In genomic region chr19:34244056-34244455, GRCm38 (mm10) we compare ENCODE assay signal across 8 mouse cellular contexts. TPM values are rescaled to one million over a fixed set of nuclear protein-coding genes. Genes with fewer than 3 reads are reported as not detected.
DNase-seq lines count a peak whose midpoint lies in the region; ATAC-seq lines count a peak whose summit lies in the region.

No protein-coding gene starts in this region.

- 19% methylated on average over 6 of the region's 6 CpGs for WGBS in liver, embryonic 11.5 days

- ATAC-seq in liver, embryonic 11.5 days (replicated peaks; ENCODE audit: low FRiP score), result no peak

- H3K4me1 ChIP-seq in liver, embryonic 11.5 days (replicated peaks; ENCODE audit: control insufficient read depth, insufficient read depth, low read length), result no peaks in the 10 kb centered on the region

- no peak overlapping the region for H3K27ac ChIP-seq in liver, embryonic 11.5 days (ENCODE audit: low read depth, low read length)

- H3K9me3 ChIP-seq in liver, embryonic 11.5 days (ENCODE audit: control insufficient read depth, low read length), result no peaks in the 10 kb centered on the region

- no peak overlapping the region for H3K4me3 ChIP-seq in liver, embryonic 11.5 days (ENCODE audit: low read depth, low read length)

- no peak overlapping the region for H3K9ac ChIP-seq in liver, embryonic 11.5 days (ENCODE audit: low read depth, low read length)

- H3K4me2 ChIP-seq in liver, embryonic 11.5 days, result no peak overlapping the region

- no peaks in the 10 kb centered on the region for H3K36me3 ChIP-seq in liver, embryonic 11.5 days (ENCODE audit: control insufficient read depth, insufficient read depth, low read length)

- DNase-seq in liver, result peak; percentile 30
- no peak for DNase-seq in liver, embryonic 11.5 days (ENCODE audit: low spot score)
- DNase-seq in adrenal gland, adult 2 months, result peak; percentile 54
- DNase-seq in embryo, embryonic 9.5 days (ENCODE audit: extremely low spot score), result peak; percentile 72
- peak; percentile 69 for DNase-seq in heart, postnatal 4 days
- peak; percentile 48 to 61 for DNase-seq in kidney, postnatal 4 days
- peak; percentile 85 for DNase-seq in mesoderm, embryonic 11.5 days (ENCODE audit: low read depth, low spot score)
- DNase-seq in telencephalon, adult 2 months (ENCODE audit: low read depth, low spot score), result peak; percentile 70

- no peaks in the 10 kb centered on the region for H3K27me3 ChIP-seq in liver, embryonic 11.5 days (replicated peaks; ENCODE audit: control insufficient read depth, insufficient read depth, low read length)

RNA-seq across cellular contexts. Expression of gene Acta2, which starts 11.3 kb away (rescaled TPM):
- 44.3 and 68.2 TPM in 2 replicates for polyA plus RNA-seq in liver, embryonic 11.5 days (2014; fragmentation: Nextera tagmentation; extraction: Ambion mirVana)
- 10 to 100 TPM; 41.2 to 96.7 TPM for total RNA-seq in adrenal gland, adult 2 months (2021)
- 22.7 and 23.2 TPM in 2 replicates for polyA plus RNA-seq in adrenal gland, adult 2 months (2012; rRNA removed)
- total RNA-seq in heart, postnatal 4 days (2021), result 1,000 to 10,000 TPM; 1,243 to 1,503 TPM

RNA-seq across cellular contexts. Expression of gene Fas, which starts 46.4 kb away (rescaled TPM):
- 1.2 and 1.6 TPM in 2 replicates for polyA plus RNA-seq in liver, embryonic 11.5 days (2014; fragmentation: Nextera tagmentation; extraction: Ambion mirVana)
- 1 to 10 TPM; 8.6 TPM for total RNA-seq in adrenal gland, adult 2 months (2021)
- polyA plus RNA-seq in adrenal gland, adult 2 months (2012; rRNA removed), result 0.19 and 0.42 TPM in 2 replicates
- 1 to 10 TPM; 4.3 to 4.6 TPM for total RNA-seq in heart, postnatal 4 days (2021)

RNA-seq across cellular contexts. Expression of gene Stambpl1, which starts 52.0 kb away (rescaled TPM):
- polyA plus RNA-seq in liver, embryonic 11.5 days (2014; fragmentation: Nextera tagmentation; extraction: Ambion mirVana), result 4.9 and 5.7 TPM in 2 replicates
- 1 to 10 TPM; 3.7 to 5.9 TPM for total RNA-seq in adrenal gland, adult 2 months (2021)
- 2.6 and 3.8 TPM in 2 replicates for polyA plus RNA-seq in adrenal gland, adult 2 months (2012; rRNA removed)
- total RNA-seq in heart, postnatal 4 days (2021), result 1 to 10 TPM; 7.1 to 7.9 TPM

Comparison
In these comparisons a context has a peak if more than half of its experiments do, and no peak if none do; other contexts are left out.
1. RNA of gene Acta2, which starts 11.3 kb away (total RNA-seq): 1,243 to 1,503 TPM in heart, postnatal 4 days; 41.2 to 96.7 TPM in adrenal gland, adult 2 months; every median in the first group is over 10 times any median in the second.